Mouse (Mus musculus): ENCODE data around the gene Hist1h3c. TPM values are rescaled to one million over a fixed set of nuclear protein-coding genes. Genes with fewer than 3 reads are reported as not detected.
"Not testable (repeated sequence)": the region's sequence is repeated elsewhere in the genome, so short reads cannot be mapped to it uniquely, and the experiment has no call there.

Hist1h3c gene
- polyA plus RNA-seq, 1 experiment from 2014 or later = 5.5 TPM

GRCm38 (mm10) chr13:23753314-23754078, 8.1 kb upstream of the Hist1h3c start:
- 42% methylated on average over 4 of the region's 4 CpGs for WGBS
- Histone ChIP-seq H3K36me3 (no peaks in the 10 kb centered on the region), H3K27me3 (replicated peaks) (no peaks in the 10 kb centered on the region), H3K4me3 (replicated peaks) (no peak overlapping the region), H3K4me1 (peaks cover 4% of the 10 kb centered on the region; the same call in 1 of the 2 replicates), H3K9me3 (no peaks in the 10 kb centered on the region), H3K4me2 (0 out of 2 replicates have a peak overlapping the region, but pooled peaks have one; percentile 21), H3K27ac (peak overlapping the region; percentile 54; the same call in 1 of the 2 replicates), H3K9ac (no peak overlapping the region)
- no peak for ATAC-seq (ENCODE audit: insufficient read depth, low FRiP score, low read depth)

- H3K4me1 ChIP-seq = peaks cover 8% of the 10 kb centered on the region; the same call in 1 of the 2 replicates
- H3K4me2 ChIP-seq = peak overlapping the region; percentile 41
- H3K9ac ChIP-seq = no peak overlapping the region; the same call in 1 of the 2 replicates
- 3% methylated on average over 6 of the region's 6 CpGs for WGBS
- H3K4me3 ChIP-seq (replicated peaks) = peak overlapping the region; percentile 32
- ATAC-seq (ENCODE audit: insufficient read depth, low FRiP score, low read depth) = no peak
- no peaks in the 10 kb centered on the region for H3K27me3 ChIP-seq (replicated peaks)
- peak overlapping the region; percentile 60 for H3K27ac ChIP-seq
- no peaks in the 10 kb centered on the region for H3K9me3 ChIP-seq
- no peaks in the 10 kb centered on the region for H3K36me3 ChIP-seq
Measured at GRCm38 (mm10) chr13:23752742-23753172, 7.4 kb upstream of the Hist1h3c start.

DNA sequence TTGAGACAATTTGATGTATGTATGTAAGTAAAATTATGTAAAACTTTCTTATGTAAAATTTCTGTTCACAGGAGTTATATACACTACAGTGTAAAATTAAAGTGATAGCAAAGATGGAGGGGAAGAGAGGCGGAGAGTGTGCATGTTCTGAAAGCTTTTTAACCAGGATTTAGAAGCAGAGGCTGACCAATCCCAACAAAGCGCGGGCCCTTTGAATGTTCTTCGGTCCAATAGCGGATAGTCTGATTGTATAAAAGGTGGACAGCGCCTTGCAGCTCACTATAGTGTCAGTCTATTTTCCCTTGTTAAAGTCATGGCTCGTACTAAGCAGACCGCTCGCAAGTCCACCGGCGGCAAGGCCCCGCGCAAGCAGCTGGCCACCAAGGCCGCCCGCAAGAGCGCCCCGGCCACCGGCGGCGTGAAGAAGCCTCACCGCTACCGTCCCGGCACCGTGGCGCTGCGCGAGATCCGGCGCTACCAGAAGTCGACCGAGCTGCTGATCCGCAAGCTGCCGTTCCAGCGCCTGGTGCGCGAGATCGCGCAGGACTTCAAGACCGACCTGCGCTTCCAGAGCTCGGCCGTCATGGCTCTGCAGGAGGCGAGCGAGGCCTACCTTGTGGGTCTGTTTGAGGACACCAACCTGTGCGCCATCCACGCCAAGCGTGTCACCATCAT, 6.8 kb upstream of the Hist1h3c start, which contains the start of gene Hist1h3b:
Gene Hist1h3b, plus strand, starts transcription at position 201 of the 675 bp plus-strand sequence.
- H3K9ac ChIP-seq = peak within 1 kb of the TSS; percentile 44; the same call in 1 of the 2 replicates
- peak; percentile 87 for ATAC-seq (ENCODE audit: insufficient read depth, low FRiP score, low read depth)
- H3K9me3 ChIP-seq; H3K27me3 ChIP-seq (replicated peaks); H3K4me1 ChIP-seq; H3K36me3 ChIP-seq: not testable (repeated sequence)
- H3K27ac ChIP-seq = peak within 1 kb of the TSS; percentile 96
- peak within 1 kb of the TSS; percentile 43 for H3K4me3 ChIP-seq (replicated peaks)
- 0% methylated on average over 21 of the region's 47 CpGs for WGBS
- H3K4me2 ChIP-seq = peak within 1 kb of the TSS; percentile 58

- no peak for ATAC-seq (ENCODE audit: insufficient read depth, low FRiP score, low read depth)
- peak overlapping the region; percentile 96 for H3K27ac ChIP-seq
- H3K27me3 ChIP-seq (replicated peaks) = no peaks in the 10 kb centered on the region
- H3K4me1 ChIP-seq = peaks cover 7% of the 10 kb centered on the region; the same call in 1 of the 2 replicates
- 1% methylated on average over 11 of the region's 11 CpGs for WGBS
- H3K4me3 ChIP-seq (replicated peaks) = peak overlapping the region; percentile 43
- no peaks in the 10 kb centered on the region for H3K9me3 ChIP-seq
- H3K4me2 ChIP-seq = peak overlapping the region; percentile 58
- no peaks in the 10 kb centered on the region for H3K36me3 ChIP-seq
- H3K9ac ChIP-seq = peak overlapping the region; percentile 41; the same call in 1 of the 2 replicates
Measured at GRCm38 (mm10) chr13:23751478-23751956, 6.1 kb upstream of the Hist1h3c start.

GRCm38 (mm10) chr13:23750839-23751477, 5.6 kb upstream of the Hist1h3c start, which contains the start of gene Hist1h2ab:
Gene Hist1h2ab, plus strand, starts transcription at chr13:23751126.
- H3K36me3 ChIP-seq; H3K27me3 ChIP-seq (replicated peaks); H3K9me3 ChIP-seq; H3K4me1 ChIP-seq: not testable (repeated sequence)
- Histone ChIP-seq H3K9ac (peak within 1 kb of the TSS; percentile 44; the same call in 1 of the 2 replicates), H3K4me2 (peak within 1 kb of the TSS; percentile 58), H3K4me3 (replicated peaks) (peak within 1 kb of the TSS; percentile 43), H3K27ac (peak within 1 kb of the TSS; percentile 96)
- under 1% methylated on average over 33 of the region's 47 CpGs for WGBS
- peak; percentile 41 for ATAC-seq (ENCODE audit: insufficient read depth, low FRiP score, low read depth)

- Histone ChIP-seq H3K9ac (no peak overlapping the region), H3K4me1 (peaks cover 7% of the 10 kb centered on the region; the same call in 1 of the 2 replicates), H3K27me3 (replicated peaks) (no peaks in the 10 kb centered on the region), H3K27ac (peak overlapping the region; percentile 74), H3K4me3 (replicated peaks) (no peak overlapping the region), H3K9me3 (no peaks in the 10 kb centered on the region), H3K4me2 (no peak overlapping the region), H3K36me3 (no peaks in the 10 kb centered on the region)
- 83% methylated on average over 5 of the region's 5 CpGs for WGBS
- ATAC-seq (ENCODE audit: insufficient read depth, low FRiP score, low read depth) = no peak
Measured at GRCm38 (mm10) chr13:23749563-23750121, 4.2 kb upstream of the Hist1h3c start.

DNA sequence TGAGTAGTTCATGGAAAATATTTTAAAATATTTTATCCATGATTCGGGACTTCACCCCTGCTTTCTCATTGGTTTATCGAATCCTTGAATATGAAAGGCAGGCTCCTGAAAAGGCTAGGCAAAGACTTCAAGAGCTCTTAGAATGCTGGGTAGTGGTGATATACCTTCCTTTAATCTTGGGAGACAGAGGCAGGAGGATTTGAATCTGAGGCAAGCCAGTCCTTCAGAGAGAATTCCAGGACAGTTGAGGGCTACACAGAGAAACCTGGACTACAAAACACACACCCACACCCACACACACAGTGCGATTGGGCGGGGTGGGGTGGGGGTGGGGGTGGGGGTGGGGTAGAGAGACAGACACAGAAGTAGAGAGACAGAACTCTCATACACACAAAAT, 2.5 kb upstream of the Hist1h3c start:
- Histone ChIP-seq H3K4me1 (peaks cover 9% of the 10 kb centered on the region; the same call in 1 of the 2 replicates), H3K4me2 (peak overlapping the region; percentile 62)

GRCm38 (mm10) chr13:23747081-23747891, 1.9 kb upstream of the Hist1h3c start:
- Histone ChIP-seq H3K4me3 (replicated peaks) (peak overlapping the region; percentile 33), H3K9ac (no peak overlapping the region), H3K27me3 (replicated peaks) (no peaks in the 10 kb centered on the region), H3K4me2 (peak overlapping the region; percentile 62), H3K9me3 (no peaks in the 10 kb centered on the region), H3K36me3 (no peaks in the 10 kb centered on the region), H3K27ac (peak overlapping the region; percentile 100), H3K4me1 (peaks cover 9% of the 10 kb centered on the region; the same call in 1 of the 2 replicates)
- peak; percentile 0; the same call in 1 of the 2 replicates for ATAC-seq (ENCODE audit: insufficient read depth, low FRiP score, low read depth)
- whole genome bisulfite sequencing = 2% methylated on average over 13 of the region's 13 CpGs

More for the DNA sequence above, 2.5 kb upstream of the Hist1h3c start:
- no peak for ATAC-seq (ENCODE audit: insufficient read depth, low FRiP score, low read depth)
- Histone ChIP-seq H3K27me3 (replicated peaks) (no peaks in the 10 kb centered on the region), H3K4me3 (replicated peaks) (no peak overlapping the region), H3K36me3 (no peaks in the 10 kb centered on the region), H3K9ac (no peak overlapping the region), H3K9me3 (no peaks in the 10 kb centered on the region), H3K27ac (peak overlapping the region; percentile 100)
- 9% methylated on average over 4 of the region's 4 CpGs for WGBS

GRCm38 (mm10) chr13:23746201-23747080, 1.0 kb upstream of the Hist1h3c start, which contains the start of gene Hist1h2bb:
Gene Hist1h2bb, plus strand, starts transcription at chr13:23746734.
- H3K27me3 ChIP-seq (replicated peaks); H3K9me3 ChIP-seq; H3K4me1 ChIP-seq; H3K36me3 ChIP-seq: not testable (repeated sequence)
- peak; percentile 87 for ATAC-seq (ENCODE audit: insufficient read depth, low FRiP score, low read depth)
- H3K4me2 ChIP-seq = peak within 1 kb of the TSS; percentile 62
- peak within 1 kb of the TSS; percentile 54 for H3K9ac ChIP-seq
- peak within 1 kb of the TSS; percentile 100 for H3K27ac ChIP-seq
- under 1% methylated on average over 47 of the region's 58 CpGs for WGBS
- peak within 1 kb of the TSS; percentile 44 for H3K4me3 ChIP-seq (replicated peaks)
